Mouse (Mus musculus): ENCODE results near the gene Abl1. TPM values are rescaled to one million over a fixed set of nuclear protein-coding genes. Genes with fewer than 3 reads are reported as not detected.
A peak's percentile ranks its signal among the peaks of the same experiment; 100 is the strongest.

Gene Abl1
- polyA plus RNA-seq, 1 experiment from 2014 or later, result 41.2 TPM

GRCm38 (mm10) chr2:31827877-31828276 lies 139.7 kb downstream of the Abl1 start:
- no peak overlapping the region for H3K27ac ChIP-seq (ENCODE audit: poor library complexity, severe bottlenecking)
- ATAC-seq (ENCODE audit: insufficient number of reproducible peaks, low FRiP score), result no peak
- WGBS, result 48% methylated on average over 7 of the region's 7 CpGs

GRCm38 (mm10) chr2:31828311-31828825 lies 140.2 kb downstream of the Abl1 start:
- Histone ChIP-seq H3K36me3 (no peaks in the 10 kb centered on the region), H3K27me3 (replicated peaks) (peaks cover 43% of the 10 kb centered on the region), H3K4me2 (no peak overlapping the region), H3K27ac (ENCODE audit: poor library complexity, severe bottlenecking) (no peak overlapping the region), H3K4me1 (replicated peaks) (peaks cover 12% of the 10 kb centered on the region), H3K9me3 (replicated peaks) (no peaks in the 10 kb centered on the region), H3K9ac (no peak overlapping the region), H3K4me3 (no peak overlapping the region)
- no peak for ATAC-seq (ENCODE audit: insufficient number of reproducible peaks, low FRiP score)
- whole genome bisulfite sequencing, result 21% methylated on average over 4 of the region's 4 CpGs

More at GRCm38 (mm10) chr2:31827877-31828276, 139.7 kb downstream of the Abl1 start:
- Histone ChIP-seq H3K4me1 (replicated peaks) (peaks cover 17% of the 10 kb centered on the region), H3K4me3 (no peak overlapping the region), H3K9me3 (replicated peaks) (no peaks in the 10 kb centered on the region), H3K4me2 (no peak overlapping the region), H3K9ac (no peak overlapping the region), H3K27me3 (replicated peaks) (peaks cover 44% of the 10 kb centered on the region), H3K36me3 (no peaks in the 10 kb centered on the region)

- no peak overlapping the region for H3K4me2 ChIP-seq
- H3K9ac ChIP-seq, result no peak overlapping the region
- WGBS, result 74% methylated on average over 10 of the region's 10 CpGs
- H3K4me1 ChIP-seq (replicated peaks), result 0 out of 2 replicates have a peak, but pooled peaks cover 2% of the 10 kb centered on the region
- no peak overlapping the region for H3K4me3 ChIP-seq
- no peaks in the 10 kb centered on the region for H3K36me3 ChIP-seq
- H3K27ac ChIP-seq (ENCODE audit: poor library complexity, severe bottlenecking), result no peak overlapping the region
- H3K9me3 ChIP-seq (replicated peaks), result no peaks in the 10 kb centered on the region
- no peak for ATAC-seq (ENCODE audit: insufficient number of reproducible peaks, low FRiP score)
- H3K27me3 ChIP-seq (replicated peaks), result peaks cover 78% of the 10 kb centered on the region
These were observed 147.9 kb downstream of the Abl1 start for GRCm38 (mm10) chr2:31836091-31836490.

GRCm38 (mm10) chr2:31836985-31837384 lies 148.8 kb downstream of the Abl1 start:
- H3K27ac ChIP-seq (ENCODE audit: poor library complexity, severe bottlenecking), result no peak overlapping the region
- no peak for ATAC-seq (ENCODE audit: insufficient number of reproducible peaks, low FRiP score)

GRCm38 (mm10) chr2:31838868-31839267 lies 150.7 kb downstream of the Abl1 start:
- Histone ChIP-seq H3K4me2 (no peak overlapping the region), H3K4me3 (no peak overlapping the region), H3K9ac (no peak overlapping the region), H3K9me3 (replicated peaks) (no peaks in the 10 kb centered on the region), H3K4me1 (replicated peaks) (0 out of 2 replicates have a peak, but pooled peaks cover 2% of the 10 kb centered on the region), H3K27ac (ENCODE audit: poor library complexity, severe bottlenecking) (no peak overlapping the region), H3K27me3 (replicated peaks) (peaks cover 95% of the 10 kb centered on the region), H3K36me3 (no peaks in the 10 kb centered on the region)
- ATAC-seq (ENCODE audit: insufficient number of reproducible peaks, low FRiP score), result no peak
- WGBS, result 52% methylated on average over 1 of the region's 1 CpGs

More at GRCm38 (mm10) chr2:31836985-31837384, 148.8 kb downstream of the Abl1 start:
- WGBS, result 28% methylated on average over 6 of the region's 6 CpGs
- H3K9me3 ChIP-seq (replicated peaks), result no peaks in the 10 kb centered on the region
- H3K9ac ChIP-seq, result no peak overlapping the region
- H3K4me3 ChIP-seq, result no peak overlapping the region
- peaks cover 87% of the 10 kb centered on the region for H3K27me3 ChIP-seq (replicated peaks)
- no peaks in the 10 kb centered on the region for H3K36me3 ChIP-seq
- no peak overlapping the region for H3K4me2 ChIP-seq
- 0 out of 2 replicates have a peak, but pooled peaks cover 2% of the 10 kb centered on the region for H3K4me1 ChIP-seq (replicated peaks)

GRCm38 (mm10) chr2:31844729-31845136 lies 156.6 kb downstream of the Abl1 start:
- H3K27ac ChIP-seq (ENCODE audit: poor library complexity, severe bottlenecking), result no peak overlapping the region
- H3K4me2 ChIP-seq, result no peak overlapping the region
- peaks cover 84% of the 10 kb centered on the region for H3K27me3 ChIP-seq (replicated peaks)
- H3K36me3 ChIP-seq, result no peaks in the 10 kb centered on the region
- no peak for ATAC-seq (ENCODE audit: insufficient number of reproducible peaks, low FRiP score)
- H3K9ac ChIP-seq, result no peak overlapping the region
- WGBS, result 7% methylated on average over 10 of the region's 10 CpGs
- H3K4me1 ChIP-seq (replicated peaks), result peaks cover 32% of the 10 kb centered on the region
- peak overlapping the region; percentile 52; the same call in 1 of the 2 replicates for H3K4me3 ChIP-seq
- no peaks in the 10 kb centered on the region for H3K9me3 ChIP-seq (replicated peaks)

- Histone ChIP-seq H3K36me3 (no peaks in the 10 kb centered on the region), H3K27me3 (replicated peaks) (peaks cover 76% of the 10 kb centered on the region), H3K4me1 (replicated peaks) (peaks cover 32% of the 10 kb centered on the region), H3K4me3 (peak overlapping the region; percentile 52), H3K9ac (peak overlapping the region; percentile 54), H3K27ac (ENCODE audit: poor library complexity, severe bottlenecking) (no peak overlapping the region), H3K9me3 (replicated peaks) (no peaks in the 10 kb centered on the region), H3K4me2 (peak overlapping the region; percentile 83)
- ATAC-seq (ENCODE audit: insufficient number of reproducible peaks, low FRiP score), result no peak; the same call in 1 of the 2 replicates
- WGBS, result 2% methylated on average over 26 of the region's 26 CpGs
These were observed 157.3 kb downstream of the Abl1 start for GRCm38 (mm10) chr2:31845512-31845895.

- H3K4me2 ChIP-seq, result peak within 1 kb of the TSS; percentile 83
- H3K9ac ChIP-seq, result peak within 1 kb of the TSS; percentile 54
- peaks cover 70% of the 10 kb centered on the region for H3K27me3 ChIP-seq (replicated peaks)
- no peaks in the 10 kb centered on the region for H3K36me3 ChIP-seq
- peaks cover 32% of the 10 kb centered on the region for H3K4me1 ChIP-seq (replicated peaks)
- no peaks in the 10 kb centered on the region for H3K9me3 ChIP-seq (replicated peaks)
- WGBS, result 1% methylated on average over 83 of the region's 88 CpGs
- ATAC-seq (ENCODE audit: insufficient number of reproducible peaks, low FRiP score), result peak; percentile 23; the same call in 1 of the 2 replicates
- peak within 1 kb of the TSS; percentile 52 for H3K4me3 ChIP-seq
- H3K27ac ChIP-seq (ENCODE audit: poor library complexity, severe bottlenecking), result no peak within 1 kb of the TSS
These were observed 157.9 kb downstream of the Abl1 start, which contains the start of gene Fibcd1 for GRCm38 (mm10) chr2:31845896-31846691. Gene Fibcd1, minus strand, starts transcription at chr2:31846005.

- no peaks in the 10 kb centered on the region for H3K36me3 ChIP-seq
- 3% methylated on average over 35 of the region's 35 CpGs for WGBS
- H3K4me2 ChIP-seq, result peak overlapping the region; percentile 83
- peaks cover 32% of the 10 kb centered on the region for H3K4me1 ChIP-seq (replicated peaks)
- peak overlapping the region; percentile 54 for H3K9ac ChIP-seq
- H3K27ac ChIP-seq (ENCODE audit: poor library complexity, severe bottlenecking), result no peak overlapping the region
- no peaks in the 10 kb centered on the region for H3K9me3 ChIP-seq (replicated peaks)
- H3K27me3 ChIP-seq (replicated peaks), result peaks cover 65% of the 10 kb centered on the region
- H3K4me3 ChIP-seq, result peak overlapping the region; percentile 52
- no peak for ATAC-seq (ENCODE audit: insufficient number of reproducible peaks, low FRiP score)
These were observed 158.8 kb downstream of the Abl1 start for GRCm38 (mm10) chr2:31846692-31847660.

GRCm38 (mm10) chr2:31847908-31848307 lies 159.7 kb downstream of the Abl1 start:
- no peak for ATAC-seq (ENCODE audit: insufficient number of reproducible peaks, low FRiP score)
- H3K27me3 ChIP-seq (replicated peaks), result peaks cover 62% of the 10 kb centered on the region

More at GRCm38 (mm10) chr2:31847908-31848307, 159.7 kb downstream of the Abl1 start:
- Histone ChIP-seq H3K9ac (no peak overlapping the region), H3K4me1 (replicated peaks) (peaks cover 32% of the 10 kb centered on the region), H3K9me3 (replicated peaks) (no peaks in the 10 kb centered on the region), H3K4me3 (no peak overlapping the region), H3K36me3 (no peaks in the 10 kb centered on the region), H3K4me2 (no peak overlapping the region), H3K27ac (ENCODE audit: poor library complexity, severe bottlenecking) (no peak overlapping the region)
- whole genome bisulfite sequencing, result 7% methylated on average over 6 of the region's 6 CpGs

All from heart, embryonic 12.5 days (tissue).